Mouse (Mus musculus): ENCODE results near the gene Pip5k1c.

Gene Pip5k1c

DNA sequence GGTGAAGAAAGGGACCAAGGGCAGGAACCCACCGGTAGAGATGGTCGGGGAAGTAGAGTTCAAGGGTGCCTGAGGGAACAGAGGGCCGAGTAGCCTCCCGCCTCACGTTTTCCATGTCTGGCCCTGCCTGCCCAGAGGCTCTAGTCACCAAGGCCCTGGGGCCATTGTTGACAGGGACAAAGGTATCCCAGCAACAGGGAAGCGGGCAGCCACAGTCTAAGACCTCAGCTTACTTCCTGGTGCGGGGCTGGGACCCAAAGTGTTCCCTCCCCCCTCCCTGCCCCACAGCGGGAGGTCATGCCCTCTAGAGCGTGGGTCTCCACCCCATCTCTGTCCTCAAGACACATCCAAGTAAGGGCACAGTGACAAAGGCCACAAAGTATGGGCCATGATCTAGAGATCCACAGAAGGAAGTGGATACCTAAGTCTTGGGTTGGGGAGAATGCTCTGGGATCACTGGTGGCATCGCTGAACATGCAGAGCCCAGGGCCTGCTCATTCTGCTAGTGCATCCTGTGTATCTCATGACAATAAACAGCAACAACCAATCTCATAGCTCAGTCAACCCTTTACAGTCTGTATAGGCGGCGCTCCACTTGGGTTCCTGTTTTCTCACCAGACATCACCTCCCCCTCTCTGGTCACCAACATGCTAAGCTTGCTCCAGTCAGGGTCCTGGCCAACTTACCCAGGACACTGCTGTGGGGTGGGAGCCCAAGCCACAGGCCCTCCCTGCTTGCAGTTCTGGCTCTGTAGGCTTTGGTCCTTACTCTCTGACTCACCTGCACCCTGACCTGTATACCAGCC, 73.1 kb downstream of the Pip5k1c start, which contains the start of gene 4930404N11Rik:
Gene 4930404N11Rik (minus strand): TSS at position 145 of the 805 bp plus-strand sequence.
- DNase-seq (ENCODE audit: inconsistent age in 2 of 2, low spot score in 1 of 2), result no peak

DNA sequence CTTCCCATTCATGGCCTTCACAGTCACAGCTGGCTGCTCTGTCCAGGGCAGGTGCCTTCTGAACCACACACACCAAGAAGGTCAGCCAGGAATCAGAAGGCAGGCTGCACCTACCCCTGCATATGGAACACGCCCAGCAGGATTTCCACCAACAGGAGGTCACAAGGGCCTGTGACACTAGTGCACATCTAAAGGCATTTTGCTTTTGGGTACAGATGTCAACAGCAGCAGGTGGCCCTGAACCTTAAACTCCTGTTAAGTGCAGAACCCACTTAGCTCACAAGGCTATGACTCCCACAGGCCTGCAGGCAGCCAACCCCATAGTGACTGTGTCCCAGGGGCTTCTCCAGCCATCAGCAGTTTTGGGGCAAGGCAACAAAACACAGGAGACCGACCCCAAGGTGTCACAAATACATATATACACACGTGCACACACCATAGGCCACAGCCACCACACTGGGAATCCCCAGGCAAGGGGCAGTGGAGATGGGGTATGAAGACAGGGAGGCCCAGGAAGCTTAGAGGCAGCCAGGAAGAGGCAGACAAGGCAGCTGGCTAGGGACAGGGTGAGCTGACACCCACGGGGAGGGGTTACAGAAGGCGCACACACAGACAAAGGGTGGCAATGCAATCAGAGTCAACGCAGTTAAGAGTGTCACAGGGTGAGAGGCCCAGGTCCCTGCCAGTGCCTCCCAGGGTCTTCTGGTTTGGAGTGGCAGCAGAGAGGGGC, 73.9 kb downstream of the Pip5k1c start:
- DNase-seq (ENCODE audit: inconsistent age in 2 of 2, low spot score in 1 of 2), result no peak

DNA sequence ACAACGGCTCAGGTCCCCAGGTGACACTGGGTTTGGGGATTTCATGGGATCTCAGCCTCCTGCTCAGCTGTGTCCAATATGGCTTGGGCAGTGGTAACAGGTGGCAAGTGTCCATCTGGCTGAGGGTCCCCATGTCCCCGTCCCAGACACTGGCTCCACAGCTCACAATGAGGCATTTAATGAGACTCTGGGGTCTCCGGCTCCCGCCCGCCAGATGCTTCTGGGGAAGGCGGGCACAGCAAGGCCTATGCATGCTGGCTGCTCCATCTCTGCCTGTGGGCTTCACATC, 74.4 kb downstream of the Pip5k1c start:
- no peak for DNase-seq (ENCODE audit: inconsistent age in 2 of 2, low spot score in 1 of 2)
